Mouse (Mus musculus): ENCODE data around the gene Fam198a.

- TF ChIP-seq CTCF (IDR thresholded peaks at IDR 0.05; ENCODE audit: borderline replicate concordance, extremely low read depth, insufficient read depth, insufficient read length) (no peak), POLR2A (IDR thresholded peaks at IDR 0.05; ENCODE audit: borderline replicate concordance, extremely low read depth, insufficient read depth, insufficient read length, poor library complexity, severe bottlenecking) (no peak)
These were observed 55.4 kb downstream of the Fam198a start for GRCm38 (mm10) chr9:122006175-122006574.

Measured in brain, embryonic 14.5 days (tissue).